Mouse (Mus musculus) monocyte, adult 2 months (primary cell): ENCODE measurements around the gene Mpc1.

Experiments used
- DNase-seq, 2 experiments: peaks; one replicate each; pipeline ENCODE4 v3.0.0; 2022; ENCODE audit warnings: low spot score in 2 of 2, low read depth in 1 of 2

The Mpc1 gene

GRCm38 (mm10) chr17:8277266-8277665 is 5.4 kb upstream of the Mpc1 start:
- no peak for DNase-seq

GRCm38 (mm10) chr17:8278356-8278755 is 4.3 kb upstream of the Mpc1 start:
- no peak for DNase-seq

GRCm38 (mm10) chr17:8283526-8284253 is 986 bp downstream of the Mpc1 start:
- peak; percentile 83 to 90 for DNase-seq

DNA sequence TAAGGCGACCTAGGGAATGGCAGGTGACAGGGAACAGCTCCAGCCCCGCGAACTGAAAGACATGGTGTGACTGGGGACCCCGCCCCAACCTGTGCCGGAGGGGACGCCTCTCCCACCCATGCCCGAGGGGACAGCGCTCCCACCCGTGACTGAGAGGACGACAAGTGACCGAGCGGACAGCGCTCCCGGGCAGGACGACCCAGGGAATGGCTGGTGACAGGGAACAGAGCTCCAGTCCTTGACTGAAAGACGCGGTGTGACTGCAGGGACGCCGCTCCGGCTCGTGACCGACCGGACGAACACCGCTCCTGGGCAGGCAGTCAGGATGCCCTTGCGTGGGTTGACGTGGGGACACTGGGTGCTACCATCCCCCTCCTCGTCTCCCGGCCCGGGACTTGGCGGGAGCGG is 1.6 kb downstream of the Mpc1 start:
- DNase-seq, result no peak

GRCm38 (mm10) chr17:8285056-8285455 is 2.4 kb downstream of the Mpc1 start:
- no peak for DNase-seq

GRCm38 (mm10) chr17:8286987-8287386 is 4.3 kb downstream of the Mpc1 start:
- no peak for DNase-seq

GRCm38 (mm10) chr17:8289993-8290679 is 7.4 kb downstream of the Mpc1 start:
- no peak for DNase-seq

- no peak for DNase-seq
Measured at GRCm38 (mm10) chr17:8290736-8291135, 8.0 kb downstream of the Mpc1 start.

DNA sequence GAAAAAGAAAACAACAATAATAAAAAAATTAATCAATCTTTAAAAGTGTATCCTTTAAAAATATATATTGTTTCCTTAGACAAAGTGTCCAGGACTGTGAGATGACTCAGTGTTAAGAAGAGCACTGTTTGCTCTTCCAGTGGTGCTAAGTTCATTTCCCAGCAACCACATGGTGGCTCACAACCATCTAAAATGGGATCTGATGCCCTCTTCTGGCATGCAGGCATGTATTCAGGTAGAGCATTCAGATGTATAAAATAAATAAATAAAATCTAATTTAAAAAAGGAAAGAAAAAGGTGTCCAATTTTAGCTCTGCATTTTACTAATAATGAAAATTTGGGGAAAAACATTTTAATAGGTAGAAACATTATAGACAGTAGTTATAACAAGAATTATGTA is 13.1 kb downstream of the Mpc1 start:
- no peak for DNase-seq

DNA sequence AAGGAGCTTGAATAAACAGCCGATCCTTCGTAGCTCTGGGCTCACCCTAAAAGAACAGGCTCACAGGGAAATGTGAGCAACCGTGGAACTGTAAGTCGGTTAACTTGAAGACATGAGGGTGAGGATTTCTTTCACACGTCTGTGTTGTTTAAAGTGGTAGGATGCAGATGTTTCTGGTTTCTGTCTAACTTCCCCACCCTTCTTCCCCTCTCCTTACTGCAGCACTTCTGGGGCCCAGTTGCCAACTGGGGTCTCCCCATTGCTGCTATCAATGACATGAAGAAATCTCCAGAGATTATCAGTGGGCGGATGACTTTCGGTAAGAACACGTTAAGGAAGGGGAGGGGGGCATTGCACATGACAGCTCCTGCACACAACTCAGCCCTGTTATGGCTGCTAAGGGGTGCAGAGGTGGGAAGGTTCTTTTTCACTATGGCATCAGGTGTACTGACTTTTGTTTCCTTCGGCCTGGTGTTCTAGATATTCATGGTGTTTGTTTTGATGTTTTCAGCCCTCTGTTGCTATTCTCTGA is 13.7 kb downstream of the Mpc1 start:
- no peak for DNase-seq

DNA sequence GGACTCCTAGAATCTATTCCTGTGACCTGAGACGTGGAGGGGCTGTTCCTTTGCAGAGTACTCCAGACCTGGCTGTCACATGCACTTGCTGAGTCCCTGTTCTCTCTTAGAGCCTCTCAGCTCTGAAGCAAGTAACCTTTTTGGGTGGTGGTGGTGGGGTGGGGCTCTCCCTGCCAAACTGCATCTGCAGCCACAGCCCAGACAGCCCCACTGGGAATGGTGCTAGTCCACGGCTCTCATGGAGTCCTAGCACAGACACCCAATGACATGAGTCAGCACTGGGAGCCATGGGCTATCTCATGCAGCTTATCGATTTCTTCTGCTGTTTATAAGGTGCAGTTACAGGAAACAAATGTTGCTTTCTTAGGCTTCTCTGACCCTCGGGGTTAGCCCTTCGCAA is 15.0 kb downstream of the Mpc1 start:
- DNase-seq, result no peak

- no peak for DNase-seq
Measured at GRCm38 (mm10) chr17:8298281-8298680, 15.6 kb downstream of the Mpc1 start.

GRCm38 (mm10) chr17:8299524-8299923 is 16.8 kb downstream of the Mpc1 start:
- DNase-seq, result no peak

DNA sequence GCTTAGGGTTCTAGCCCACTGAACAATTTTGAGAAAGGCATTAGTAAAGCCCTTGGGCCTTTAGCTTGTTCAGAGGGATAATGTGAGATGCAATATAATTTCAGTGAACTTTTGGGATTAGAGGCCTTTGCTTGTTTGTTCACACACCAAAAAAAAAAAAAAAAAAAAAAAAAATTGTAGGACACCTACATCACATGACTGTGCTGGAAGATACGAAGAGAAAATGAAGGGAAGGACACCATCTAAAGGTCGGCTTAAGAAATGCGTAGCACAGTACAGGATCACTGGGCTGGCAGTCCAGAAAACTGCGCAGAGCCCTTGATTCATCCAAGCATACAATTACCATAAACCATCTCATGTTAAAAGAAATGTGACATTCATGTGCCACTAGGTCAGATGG is 18.8 kb downstream of the Mpc1 start:
- no peak for DNase-seq

- no peak for DNase-seq
Measured at GRCm38 (mm10) chr17:8302772-8303438, 20.2 kb downstream of the Mpc1 start.

DNA sequence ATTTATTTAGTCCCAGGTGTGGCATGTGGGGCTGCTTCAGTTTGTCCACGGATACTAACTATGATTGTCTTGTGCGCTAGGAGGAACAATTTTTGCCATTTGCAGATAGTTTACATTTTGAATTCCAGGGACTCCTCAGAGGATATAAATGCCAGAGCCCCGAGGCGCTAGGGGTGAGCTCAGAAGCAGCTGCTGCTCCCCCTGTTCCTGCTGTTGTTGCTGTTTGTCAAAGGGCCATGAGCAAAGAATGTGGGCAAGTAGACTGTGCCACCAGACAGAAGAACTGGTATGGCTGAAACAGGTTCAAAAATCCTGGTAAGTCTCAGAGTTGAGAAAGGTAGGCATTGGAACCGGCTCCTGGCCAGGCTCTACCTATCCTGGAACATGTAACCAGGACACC is 21.0 kb downstream of the Mpc1 start:
- no peak for DNase-seq

DNA sequence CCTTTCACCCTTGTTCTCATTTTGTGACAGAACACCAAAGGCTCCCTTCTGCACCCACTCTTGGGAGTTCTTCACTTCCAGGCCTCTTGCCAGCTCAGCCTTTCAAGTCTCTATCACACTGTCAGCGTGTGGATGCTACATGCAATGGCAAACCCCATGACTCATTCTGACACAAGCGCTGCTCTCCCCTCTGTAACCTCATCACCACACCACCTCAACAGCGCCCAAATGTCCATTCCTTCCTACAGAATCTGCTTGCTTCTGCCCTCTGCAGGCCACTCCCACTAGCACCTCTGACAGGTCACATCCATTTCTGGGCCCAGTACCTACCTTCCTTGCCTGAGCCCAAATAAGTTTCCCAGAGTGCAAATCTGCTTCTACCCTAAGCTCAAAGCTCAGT is 23.1 kb downstream of the Mpc1 start:
- DNase-seq, result no peak

GRCm38 (mm10) chr17:8310838-8311614 is 28.3 kb downstream of the Mpc1 start, which contains the start of gene Sft2d1:
Gene Sft2d1, plus strand, starts transcription at chr17:8311102.
- peak; percentile 84 to 91 for DNase-seq

DNA sequence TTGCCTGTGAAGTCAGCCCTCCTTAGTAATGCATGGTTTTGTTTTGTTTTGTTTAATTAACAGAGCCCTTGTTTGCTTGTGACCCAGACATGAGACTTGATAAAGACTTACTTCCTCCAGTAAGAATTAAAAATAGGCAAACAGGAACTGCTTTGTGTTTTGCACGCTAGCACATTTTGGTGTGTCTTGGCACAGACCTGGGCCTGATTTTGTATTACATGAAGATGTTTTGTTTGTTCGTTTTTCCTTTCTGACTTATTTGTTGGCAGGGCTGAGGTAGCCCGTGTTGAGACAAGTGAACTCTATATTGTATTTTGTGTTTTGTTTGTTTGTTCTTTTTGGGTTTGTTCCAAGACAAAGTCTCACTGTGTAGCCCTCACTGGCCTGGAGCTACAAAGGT is 29.0 kb downstream of the Mpc1 start:
- no peak for DNase-seq

DNA sequence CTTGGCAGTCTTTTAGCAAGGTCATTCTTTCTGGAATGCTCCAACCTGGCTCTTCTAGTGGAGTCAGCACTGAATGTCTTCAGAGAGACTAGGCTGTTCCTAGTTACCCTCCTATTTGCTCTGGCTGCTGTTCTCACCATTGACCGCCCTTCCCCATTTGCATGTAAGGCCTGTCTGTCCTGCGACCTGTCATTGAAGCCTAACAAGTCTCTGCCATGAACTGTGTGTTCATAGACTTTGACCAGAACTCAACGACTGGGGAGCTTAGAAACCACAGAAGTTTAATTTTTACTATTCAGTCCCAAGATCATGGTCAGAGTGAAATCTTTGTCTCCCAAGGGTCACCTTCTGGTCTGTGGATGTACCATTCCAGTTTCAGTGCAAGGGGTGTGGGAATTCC is 31.3 kb downstream of the Mpc1 start:
- no peak for DNase-seq

- DNase-seq, result no peak
Measured at GRCm38 (mm10) chr17:8316251-8316650, 33.5 kb downstream of the Mpc1 start.
